Comparison of ENCODE assay signal across 13 mouse cellular contexts in genomic region chr1:152614743-152615380, GRCm38 (mm10).
DNase-seq lines count a peak whose midpoint lies in the region; ATAC-seq and TF ChIP-seq lines count a peak whose summit lies in the region.
"Had no signal": no experiment of that assay in that cellular context is flagged by ENCODE, and none has a peak within 500 bp of the region (broad histone marks: within the 10 kb centered on the region; RNA-seq: fewer than 3 reads in every experiment).

No protein-coding gene starts in this region.

- no peak for TF ChIP-seq CTCF in bone marrow macrophage, adult 2 months (IDR thresholded peaks at IDR 0.05; ENCODE audit: low read depth, low read length)

- H3K4me3 ChIP-seq in hindbrain, embryonic 10.5 days: no peak overlapping the region
- H3K4me3 ChIP-seq in hindbrain, embryonic 11.5 days (ENCODE audit: low read depth, low read length): no peak overlapping the region
- no peak overlapping the region for H3K4me3 ChIP-seq in bone marrow macrophage, adult 2 months (ENCODE audit: insufficient read depth, low read length)
- no peak overlapping the region for H3K4me3 ChIP-seq in intestine, embryonic 14.5 days (ENCODE audit: low read depth, low read length)
- H3K4me3 ChIP-seq: embryonic facial prominence, embryonic 13.5 days had no signal

- ATAC-seq in hindbrain, embryonic 11.5 days (ENCODE audit: low FRiP score): no peak
- peak; percentile 70; the same call in 1 of the 2 replicates for ATAC-seq in intestine, embryonic 14.5 days (replicated peaks; ENCODE audit: low FRiP score, low TSS enrichment, low read depth)
- ATAC-seq: forebrain, postnatal 0 days had no signal

- peaks cover 36% of the 10 kb centered on the region for H3K4me1 ChIP-seq in hindbrain, embryonic 10.5 days (replicated peaks)
- no peaks in the 10 kb centered on the region for H3K4me1 ChIP-seq in hindbrain, embryonic 11.5 days (replicated peaks; ENCODE audit: control insufficient read depth, insufficient read depth, low read length)
- peaks cover 69% of the 10 kb centered on the region for H3K4me1 ChIP-seq in bone marrow macrophage, adult 2 months (ENCODE audit: control insufficient read depth, insufficient read depth, low read length)
- H3K4me1 ChIP-seq in intestine, embryonic 14.5 days (replicated peaks; ENCODE audit: control insufficient read depth, insufficient read depth, low read length): peaks cover 32% of the 10 kb centered on the region

- H3K4me2 ChIP-seq in hindbrain, embryonic 11.5 days (replicated peaks; ENCODE audit: low read depth, low read length): no peak overlapping the region
- no peak overlapping the region for H3K4me2 ChIP-seq in intestine, embryonic 14.5 days (ENCODE audit: low read length)
- H3K4me2 ChIP-seq: embryonic facial prominence, embryonic 13.5 days had no signal

- no peaks in the 10 kb centered on the region for H3K27me3 ChIP-seq in hindbrain, embryonic 10.5 days (ENCODE audit: insufficient read depth, poor library complexity, severe bottlenecking)
- no peaks in the 10 kb centered on the region for H3K27me3 ChIP-seq in hindbrain, embryonic 11.5 days (ENCODE audit: control insufficient read depth, insufficient read depth, low read length)
- no peaks in the 10 kb centered on the region for H3K27me3 ChIP-seq in intestine, embryonic 14.5 days (replicated peaks; ENCODE audit: control insufficient read depth, insufficient read depth, low read length)
- H3K27me3 ChIP-seq: embryonic facial prominence, embryonic 13.5 days had no signal

- 80% methylated on average over 7 of the region's 7 CpGs for WGBS in hindbrain, embryonic 10.5 days
- WGBS in hindbrain, embryonic 11.5 days: 75% methylated on average over 7 of the region's 7 CpGs
- WGBS in intestine, embryonic 14.5 days: 50% methylated on average over 7 of the region's 7 CpGs

- peaks cover 10% of the 10 kb centered on the region for H3K9me3 ChIP-seq in hindbrain, embryonic 10.5 days
- H3K9me3 ChIP-seq in hindbrain, embryonic 11.5 days (ENCODE audit: control insufficient read depth, low read length): no peaks in the 10 kb centered on the region
- peaks cover 4% of the 10 kb centered on the region; the same call in 1 of the 2 replicates for H3K9me3 ChIP-seq in intestine, embryonic 14.5 days (ENCODE audit: control insufficient read depth, low read length)
- H3K9me3 ChIP-seq: embryonic facial prominence, embryonic 13.5 days had no signal

- peaks cover 76% of the 10 kb centered on the region for H3K36me3 ChIP-seq in hindbrain, embryonic 10.5 days
- no peaks in the 10 kb centered on the region for H3K36me3 ChIP-seq in hindbrain, embryonic 11.5 days (ENCODE audit: control insufficient read depth, insufficient read depth, low read length)
- H3K36me3 ChIP-seq in intestine, embryonic 14.5 days (ENCODE audit: control insufficient read depth, insufficient read depth, low read length): peaks cover 15% of the 10 kb centered on the region

- no peak for TF ChIP-seq POLR2A in bone marrow macrophage, adult 2 months (IDR thresholded peaks at IDR 0.05; ENCODE audit: borderline replicate concordance, low read depth, low read length)

- no peak overlapping the region for H3K9ac ChIP-seq in hindbrain, embryonic 11.5 days (ENCODE audit: low read depth, low read length)
- H3K9ac ChIP-seq in intestine, embryonic 14.5 days (ENCODE audit: low read length): no peak overlapping the region
- H3K9ac ChIP-seq: embryonic facial prominence, embryonic 13.5 days; forebrain, postnatal 0 days had no signal

- no peak for DNase-seq in hindbrain, embryonic 10.5 days (ENCODE audit: low spot score)
- DNase-seq in hindbrain, embryonic 11.5 days (ENCODE audit: low spot score): no peak
- no peak for DNase-seq in intestine, embryonic 14.5 days (ENCODE audit: low spot score)
- peak; percentile 70 to 72 for DNase-seq in kidney, postnatal 36 days
- no peak for DNase-seq in thymus, adult 18-20 months
- DNase-seq in layer of hippocampus, adult 9-10 months (ENCODE audit: low spot score): no peak
- no peak for DNase-seq in cerebellum, adult 11-12 months
- DNase-seq: cerebellum, postnatal 10 days; forebrain, postnatal 0 days; left cerebral cortex, postnatal 4 days; retina, postnatal 1 day had no signal

- H3K27ac ChIP-seq in hindbrain, embryonic 10.5 days: 0 out of 2 replicates have a peak overlapping the region, but pooled peaks have one; percentile 13
- no peak overlapping the region for H3K27ac ChIP-seq in hindbrain, embryonic 11.5 days (ENCODE audit: low read depth, low read length)
- H3K27ac ChIP-seq in bone marrow macrophage, adult 2 months (ENCODE audit: insufficient read depth, low read depth, low read length): 0 out of 2 replicates have a peak overlapping the region, but pooled peaks have one; percentile 32
- peak overlapping the region; percentile 19; the same call in 1 of the 2 replicates for H3K27ac ChIP-seq in intestine, embryonic 14.5 days (ENCODE audit: low read depth)
- H3K27ac ChIP-seq: embryonic facial prominence, embryonic 13.5 days had no signal

Comparison
In these comparisons a context has a peak if more than half of its experiments do, and no peak if none do; other contexts are left out.
1. DNase-seq: peak in kidney, postnatal 36 days (2 of 2); none in hindbrain, embryonic 10.5 days (single experiment), hindbrain, embryonic 11.5 days (single experiment), intestine, embryonic 14.5 days (single experiment), thymus, adult 18-20 months (0 of 2), layer of hippocampus, adult 9-10 months (single experiment) and cerebellum, adult 11-12 months (single experiment).